Mouse (Mus musculus): ENCODE data around the gene Tmem88. TPM values are rescaled to one million over a fixed set of nuclear protein-coding genes. Genes with fewer than 3 reads are reported as not detected.

Gene Tmem88
- total and polyA plus RNA-seq, 2 experiments: 1.3 to 8.5 TPM

DNA sequence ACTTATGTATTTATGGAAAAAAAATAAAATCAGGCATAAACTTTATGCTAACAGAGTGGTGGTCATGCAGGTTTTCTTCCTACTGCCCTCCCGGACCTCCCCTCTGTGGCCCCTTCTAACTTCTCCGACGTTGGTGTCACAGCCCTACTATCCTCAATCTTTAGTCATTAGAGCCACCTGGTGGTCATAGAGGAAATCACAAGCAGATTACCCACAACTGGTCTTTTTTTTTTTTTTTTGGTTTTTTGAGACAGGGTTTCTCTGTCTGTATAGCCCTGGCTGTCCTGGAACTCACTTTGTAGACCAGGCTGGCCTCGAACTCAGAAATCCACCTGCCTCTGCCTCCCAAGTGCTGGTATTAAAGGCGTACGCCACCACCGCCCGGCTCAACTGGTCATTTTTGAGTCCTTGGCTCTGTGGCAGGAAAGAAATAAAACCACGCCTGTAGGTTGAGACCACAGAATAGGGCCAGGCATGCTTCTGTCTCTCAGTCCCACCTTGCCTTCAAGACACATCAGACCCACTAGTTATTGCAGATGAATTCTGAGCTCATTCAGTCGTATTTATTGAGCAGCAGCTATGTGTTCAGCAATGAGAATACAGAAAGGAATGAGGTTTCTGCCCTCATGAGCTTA, 7.5 kb downstream of the Tmem88 start:
- no peaks in the 10 kb centered on the region; the same call in 1 of the 2 replicates for H3K79me2 ChIP-seq (ENCODE audit: control insufficient read depth, insufficient read depth, low read length)
- H3K9ac ChIP-seq (ENCODE audit: low read depth, low read length): no peak overlapping the region
- peaks cover 5% of the 10 kb centered on the region for H3K4me1 ChIP-seq (ENCODE audit: control insufficient read depth, insufficient read depth, low read length)
- no peaks in the 10 kb centered on the region for H3K27me3 ChIP-seq (ENCODE audit: control insufficient read depth, insufficient read depth, low read length)
- no peak overlapping the region for H3K27ac ChIP-seq (replicated peaks; ENCODE audit: insufficient read depth, low read depth, low read length)
- WGBS: 52% methylated on average over 10 of the region's 10 CpGs
- H3K4me3 ChIP-seq (ENCODE audit: insufficient read depth, low read depth, low read length): no peak overlapping the region
- TF ChIP-seq CTCF (IDR thresholded peaks at IDR 0.05; ENCODE audit: low read depth, low read length) (peak; percentile 50), POLR2A (IDR thresholded peaks at IDR 0.05; ENCODE audit: extremely low read depth, insufficient read depth, low read length) (no peak)
- no peaks in the 10 kb centered on the region for H3K36me3 ChIP-seq (ENCODE audit: control insufficient read depth, insufficient read depth, low read length)
- DNase-seq (ENCODE audit: extremely low read depth, low read depth, low spot score): peak; percentile 56

DNA sequence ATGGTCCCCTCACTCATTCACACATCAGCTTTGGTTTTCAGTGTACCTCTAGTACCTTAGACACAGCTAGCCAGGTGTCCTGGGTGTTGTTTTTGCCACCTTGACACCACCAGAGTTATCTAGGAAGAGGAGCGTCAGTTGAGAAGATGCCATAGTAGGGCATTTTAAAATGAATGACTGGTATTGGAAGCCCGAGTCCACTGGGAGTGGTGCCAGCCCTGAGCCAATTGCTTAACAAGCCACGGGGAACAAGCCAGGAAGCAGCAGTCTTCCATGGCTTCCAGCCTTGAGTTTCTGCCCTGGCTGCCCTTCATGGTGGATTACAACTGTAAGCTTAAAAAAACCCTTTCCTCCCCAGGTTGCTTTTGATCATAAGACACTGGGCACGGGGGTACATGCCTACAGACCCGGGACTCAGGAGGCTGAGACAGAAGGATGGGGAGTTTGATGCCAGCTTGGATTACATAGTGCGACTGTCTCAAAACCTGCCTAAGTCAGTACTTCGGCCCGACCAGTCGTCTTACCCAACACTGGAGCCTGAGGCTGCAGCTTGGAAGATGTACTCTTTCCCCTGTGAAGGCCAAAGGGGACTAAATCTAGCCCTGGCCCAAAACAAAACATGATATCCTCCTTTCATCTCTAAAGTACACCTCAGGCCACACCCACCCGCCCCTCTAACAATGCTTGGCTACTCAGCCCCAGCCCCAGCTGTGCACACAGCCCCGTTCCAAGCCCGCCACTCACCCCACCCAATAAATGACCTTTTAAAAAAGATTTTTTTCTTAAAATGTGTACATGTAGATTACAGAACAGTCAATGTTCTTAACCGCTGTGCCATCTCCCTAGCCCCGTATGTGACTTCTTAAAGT, 8.3 kb downstream of the Tmem88 start:
- Histone ChIP-seq H3K79me2 (ENCODE audit: control insufficient read depth, insufficient read depth, low read length) (no peaks in the 10 kb centered on the region; the same call in 1 of the 2 replicates), H3K4me1 (ENCODE audit: control insufficient read depth, insufficient read depth, low read length) (peaks cover 9% of the 10 kb centered on the region), H3K27ac (replicated peaks; ENCODE audit: insufficient read depth, low read depth, low read length) (no peak overlapping the region), H3K4me3 (ENCODE audit: insufficient read depth, low read depth, low read length) (no peak overlapping the region), H3K27me3 (ENCODE audit: control insufficient read depth, insufficient read depth, low read length) (no peaks in the 10 kb centered on the region), H3K9ac (ENCODE audit: low read depth, low read length) (no peak overlapping the region), H3K36me3 (ENCODE audit: control insufficient read depth, insufficient read depth, low read length) (no peaks in the 10 kb centered on the region)
- TF ChIP-seq CTCF (IDR thresholded peaks at IDR 0.05; ENCODE audit: low read depth, low read length): no peak
- TF ChIP-seq POLR2A (IDR thresholded peaks at IDR 0.05; ENCODE audit: extremely low read depth, insufficient read depth, low read length): no peak
- 37% methylated on average over 14 of the region's 14 CpGs for WGBS
- peak; percentile 83 for DNase-seq (ENCODE audit: extremely low read depth, low read depth, low spot score)

DNA sequence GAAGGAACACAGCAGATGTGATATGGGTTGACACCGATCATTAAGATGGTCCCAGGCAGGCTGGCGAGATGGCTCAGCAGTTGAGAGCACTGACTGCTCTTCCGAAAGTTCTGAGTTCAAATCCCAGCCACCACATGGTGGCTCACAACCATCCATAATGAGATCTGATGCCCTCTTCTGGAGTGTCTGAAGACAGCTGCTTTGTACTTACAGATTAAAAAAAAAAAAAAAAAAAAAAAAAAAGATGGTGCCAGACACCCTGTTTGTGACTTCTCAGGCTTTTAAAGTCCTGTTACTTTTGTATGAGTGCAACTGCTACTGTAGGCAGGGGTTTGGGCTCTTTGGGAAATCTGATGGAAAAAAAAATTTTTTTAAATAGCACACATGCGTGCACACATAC, 9.4 kb downstream of the Tmem88 start:
- H3K79me2 ChIP-seq (ENCODE audit: control insufficient read depth, insufficient read depth, low read length): no peaks in the 10 kb centered on the region
- H3K4me3 ChIP-seq (ENCODE audit: insufficient read depth, low read depth, low read length): no peak overlapping the region
- H3K27me3 ChIP-seq (ENCODE audit: control insufficient read depth, insufficient read depth, low read length): no peaks in the 10 kb centered on the region
- no peak for DNase-seq (ENCODE audit: extremely low read depth, low read depth, low spot score)
- H3K9ac ChIP-seq (ENCODE audit: low read depth, low read length): no peak overlapping the region
- TF ChIP-seq CTCF (IDR thresholded peaks at IDR 0.05; ENCODE audit: low read depth, low read length) (no peak), POLR2A (IDR thresholded peaks at IDR 0.05; ENCODE audit: extremely low read depth, insufficient read depth, low read length) (no peak)
- WGBS: 98% methylated on average over 4 of the region's 4 CpGs
- no peaks in the 10 kb centered on the region for H3K36me3 ChIP-seq (ENCODE audit: control insufficient read depth, insufficient read depth, low read length)
- H3K4me1 ChIP-seq (ENCODE audit: control insufficient read depth, insufficient read depth, low read length): peaks cover 6% of the 10 kb centered on the region
- H3K27ac ChIP-seq (replicated peaks; ENCODE audit: insufficient read depth, low read depth, low read length): no peak overlapping the region

DNA sequence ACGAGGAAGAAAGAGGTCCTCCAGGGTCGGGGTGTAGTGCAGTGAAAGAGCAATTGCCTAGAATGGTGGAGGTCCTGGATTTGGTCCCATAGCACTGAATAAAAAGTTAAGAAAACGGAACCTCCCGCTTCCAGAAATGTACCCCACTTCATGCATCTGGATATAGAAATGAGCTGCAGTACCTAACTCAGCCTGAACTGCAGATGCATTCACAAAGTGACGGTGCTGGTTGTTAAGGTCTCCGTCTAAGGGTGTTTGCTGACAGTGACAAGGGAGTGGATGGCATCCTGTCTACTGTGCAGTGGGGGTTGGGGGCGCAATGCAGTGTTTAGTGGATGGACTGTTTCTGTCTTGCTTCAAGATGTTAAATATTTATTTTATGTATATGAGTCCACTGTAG, 11.3 kb downstream of the Tmem88 start:
- WGBS: 82% methylated on average over 7 of the region's 7 CpGs
- Histone ChIP-seq H3K9ac (ENCODE audit: low read depth, low read length) (no peak overlapping the region), H3K36me3 (ENCODE audit: control insufficient read depth, insufficient read depth, low read length) (no peaks in the 10 kb centered on the region), H3K79me2 (ENCODE audit: control insufficient read depth, insufficient read depth, low read length) (no peaks in the 10 kb centered on the region), H3K4me1 (ENCODE audit: control insufficient read depth, insufficient read depth, low read length) (peaks cover 6% of the 10 kb centered on the region), H3K27me3 (ENCODE audit: control insufficient read depth, insufficient read depth, low read length) (no peaks in the 10 kb centered on the region), H3K4me3 (ENCODE audit: insufficient read depth, low read depth, low read length) (no peak overlapping the region), H3K27ac (replicated peaks; ENCODE audit: insufficient read depth, low read depth, low read length) (no peak overlapping the region)
- no peak for DNase-seq (ENCODE audit: extremely low read depth, low read depth, low spot score)
- TF ChIP-seq CTCF (IDR thresholded peaks at IDR 0.05; ENCODE audit: low read depth, low read length) (no peak), POLR2A (IDR thresholded peaks at IDR 0.05; ENCODE audit: extremely low read depth, insufficient read depth, low read length) (no peak)

DNA sequence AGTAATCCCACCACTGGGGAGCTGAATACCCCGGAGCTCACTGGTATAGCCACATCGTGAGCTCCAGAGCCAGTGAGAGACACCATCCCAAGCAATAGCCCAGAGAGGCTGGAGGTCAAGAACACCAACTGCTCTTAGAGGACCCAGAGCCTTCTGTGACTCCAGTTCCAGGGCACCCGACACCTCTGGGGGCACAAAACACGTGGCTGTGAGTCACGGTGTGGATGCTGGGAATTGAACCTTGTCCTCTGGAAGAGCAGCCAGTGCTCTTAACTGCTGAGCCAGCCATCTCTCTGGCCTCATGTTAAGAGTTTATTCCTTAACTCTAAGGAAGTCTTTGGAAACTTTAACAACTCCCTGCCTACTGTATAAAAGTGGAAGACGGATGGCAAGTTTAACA, 13.1 kb downstream of the Tmem88 start:
- WGBS: 48% methylated on average over 6 of the region's 6 CpGs
- peak; percentile 61 for DNase-seq (ENCODE audit: extremely low read depth, low read depth, low spot score)
- TF ChIP-seq POLR2A (IDR thresholded peaks at IDR 0.05; ENCODE audit: extremely low read depth, insufficient read depth, low read length): no peak
- TF ChIP-seq CTCF (IDR thresholded peaks at IDR 0.05; ENCODE audit: low read depth, low read length): no peak
- Histone ChIP-seq H3K27me3 (ENCODE audit: control insufficient read depth, insufficient read depth, low read length) (no peaks in the 10 kb centered on the region), H3K4me3 (ENCODE audit: insufficient read depth, low read depth, low read length) (no peak overlapping the region), H3K36me3 (ENCODE audit: control insufficient read depth, insufficient read depth, low read length) (no peaks in the 10 kb centered on the region), H3K4me1 (ENCODE audit: control insufficient read depth, insufficient read depth, low read length) (peaks cover 6% of the 10 kb centered on the region), H3K9ac (ENCODE audit: low read depth, low read length) (no peak overlapping the region), H3K79me2 (ENCODE audit: control insufficient read depth, insufficient read depth, low read length) (no peaks in the 10 kb centered on the region), H3K27ac (replicated peaks; ENCODE audit: insufficient read depth, low read depth, low read length) (no peak overlapping the region)
